Mouse (Mus musculus) adrenal gland, postnatal 14 days (tissue): ENCODE results near the gene Maml3. TPM values are rescaled to one million over a fixed set of nuclear protein-coding genes. Genes with fewer than 3 reads are reported as not detected.

Experiments used
- DNase-seq: peaks from one replicate; pipeline ENCODE4 v3.0.0; 2021; ENCODE audit warnings: mixed read lengths
- total RNA-seq: library from RNA; stranded (reverse); gene quantifications from 2 replicates; pipeline ENCODE4 v1.2.3, GENCODE M21; 2021

The Maml3 gene
- total RNA-seq, 1 experiment from 2014 or later = 10.2 TPM

DNA sequence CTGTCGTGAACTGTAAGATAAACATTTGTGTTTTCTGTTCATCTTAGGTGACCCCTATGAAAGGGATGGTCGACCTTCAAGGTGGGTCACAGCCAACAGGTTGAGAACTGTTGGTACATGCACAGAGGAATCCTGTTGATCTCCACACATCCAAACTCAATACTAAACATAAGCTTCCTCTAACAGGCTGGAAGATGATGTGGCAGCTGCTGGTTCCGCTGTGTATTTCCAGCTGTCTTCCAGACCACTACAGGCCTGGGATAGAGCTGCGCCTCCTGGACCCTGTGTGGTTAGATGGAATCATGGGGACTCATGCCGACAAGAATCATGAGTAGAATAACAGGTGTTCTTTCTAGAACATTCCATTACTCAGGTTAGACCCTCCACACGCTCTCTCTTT is 101.2 kb downstream of the Maml3 start:
- no peak for DNase-seq

DNA sequence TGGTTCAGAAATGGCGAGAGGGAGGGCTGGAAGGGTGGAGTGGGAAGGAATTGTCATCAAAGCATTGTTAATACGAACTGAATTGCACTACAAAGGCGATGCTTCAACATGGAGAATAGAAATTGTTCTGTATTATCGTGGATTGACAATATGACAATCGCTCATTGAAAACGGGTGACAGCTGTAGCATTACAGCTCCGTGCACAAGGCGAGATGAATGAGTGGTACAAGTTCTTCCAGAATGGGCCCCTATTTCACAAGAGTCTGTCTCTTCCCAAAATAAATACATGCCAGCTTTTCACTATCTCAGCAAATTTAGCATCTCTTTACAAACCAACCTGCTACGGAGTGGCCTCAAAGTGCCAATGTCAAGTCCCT is 103.4 kb downstream of the Maml3 start:
- no peak for DNase-seq

DNA sequence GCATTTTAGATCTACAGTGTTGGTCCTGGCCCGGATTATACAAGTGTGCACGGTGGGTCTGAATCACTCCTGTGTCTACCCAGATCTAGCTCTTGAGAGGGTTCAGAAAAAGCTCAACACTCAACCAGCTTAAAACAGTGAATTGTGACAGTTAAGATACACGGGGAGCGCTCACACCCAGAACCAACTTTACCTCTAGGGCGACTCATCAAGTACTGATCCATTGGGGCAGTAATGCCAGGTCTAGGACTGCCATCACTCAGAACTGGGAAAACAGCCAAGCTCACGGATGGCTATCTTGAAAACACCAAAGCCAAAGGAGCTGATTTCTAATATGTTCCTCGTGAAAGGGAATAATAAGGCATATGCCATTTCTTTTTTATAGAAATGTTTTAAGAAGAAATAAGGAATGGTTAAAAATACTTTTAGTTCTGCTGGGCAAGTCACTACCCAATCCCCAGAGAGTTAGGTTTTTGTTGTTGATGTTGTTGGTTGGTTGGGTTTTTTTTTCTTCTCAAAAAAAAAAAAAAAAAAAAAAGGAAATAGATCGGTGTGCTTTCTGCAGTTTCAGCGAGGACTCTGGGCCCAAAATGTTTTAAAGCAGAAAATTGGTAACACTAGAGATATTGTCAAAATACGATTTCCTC is 103.9 kb downstream of the Maml3 start:
- DNase-seq = no peak

DNA sequence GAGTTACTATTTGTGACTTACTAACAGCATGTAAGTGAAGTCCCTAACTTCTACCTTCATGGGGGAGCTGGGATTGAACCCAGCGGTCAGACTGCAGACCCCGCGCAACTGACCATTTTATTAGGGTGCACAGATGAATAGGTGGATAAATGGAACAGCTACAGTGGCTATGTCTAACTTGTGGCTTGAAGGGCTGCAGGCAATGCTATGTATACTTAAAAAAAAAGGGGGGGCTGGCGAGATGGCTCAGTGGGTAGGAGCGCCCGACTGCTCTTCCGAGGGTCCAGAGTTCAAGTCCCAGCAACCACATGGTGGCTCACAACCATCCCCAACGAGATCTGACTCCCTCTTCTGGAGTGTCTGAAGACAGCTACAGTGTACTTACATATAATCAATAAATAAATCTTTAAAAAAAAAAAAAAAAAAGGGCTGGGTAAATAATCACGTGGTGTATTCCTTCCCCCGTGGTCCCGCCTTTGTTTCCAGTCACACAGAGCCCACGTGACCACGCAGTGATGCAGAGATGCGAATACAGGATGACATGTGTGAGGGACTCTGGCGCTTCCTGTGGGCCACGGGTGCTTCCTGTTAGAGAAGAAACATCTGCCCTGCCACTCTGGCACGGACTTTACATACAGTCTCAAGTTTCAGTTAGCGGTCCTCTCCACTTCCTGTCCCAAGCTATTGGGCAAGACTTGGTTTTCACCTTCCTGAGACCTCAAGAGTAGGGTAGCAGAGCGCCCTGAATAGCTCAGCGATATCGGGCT is 105.0 kb downstream of the Maml3 start:
- DNase-seq = peak; percentile 71

DNA sequence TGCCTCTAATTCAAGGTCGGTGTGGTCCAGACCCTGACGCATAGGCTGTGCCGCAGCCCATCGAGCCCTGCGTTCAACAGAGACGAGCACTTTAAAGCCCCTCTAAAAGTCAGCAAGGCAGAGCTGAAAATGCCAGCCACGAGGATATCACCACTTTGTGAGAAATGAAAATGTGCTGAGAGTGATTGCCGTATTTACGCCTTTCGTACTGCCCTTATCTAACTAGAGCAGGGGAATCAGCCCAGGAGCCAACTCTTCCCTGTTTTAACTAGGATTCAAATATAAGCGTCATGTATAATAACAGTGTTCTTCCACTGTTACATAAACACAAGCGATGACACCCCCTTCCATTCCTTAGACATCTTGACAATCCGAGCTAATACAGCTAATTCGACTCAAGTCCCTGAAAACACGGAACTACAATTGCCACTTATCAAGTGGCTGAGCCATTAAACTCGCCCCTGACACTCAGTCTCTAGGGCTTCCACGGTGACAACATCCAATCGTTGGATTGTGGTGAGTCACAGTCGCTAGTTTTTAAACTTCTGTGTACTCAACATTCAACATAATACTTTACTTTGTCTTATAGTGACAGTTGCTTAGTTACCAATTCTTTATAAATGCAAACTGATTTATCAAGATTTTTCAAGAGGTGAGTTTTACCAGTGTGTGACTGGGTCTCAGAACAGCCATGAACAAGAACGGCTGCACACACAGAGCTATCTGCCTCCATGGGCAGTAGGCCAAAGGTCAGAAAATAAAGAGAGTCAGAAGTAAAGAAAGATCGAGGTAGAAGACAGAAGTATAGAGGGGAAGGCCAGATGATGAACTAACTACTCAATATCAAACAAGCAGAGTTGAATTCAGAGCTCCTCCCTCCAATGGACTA is 106.1 kb downstream of the Maml3 start:
- peak; percentile 28 for DNase-seq

DNA sequence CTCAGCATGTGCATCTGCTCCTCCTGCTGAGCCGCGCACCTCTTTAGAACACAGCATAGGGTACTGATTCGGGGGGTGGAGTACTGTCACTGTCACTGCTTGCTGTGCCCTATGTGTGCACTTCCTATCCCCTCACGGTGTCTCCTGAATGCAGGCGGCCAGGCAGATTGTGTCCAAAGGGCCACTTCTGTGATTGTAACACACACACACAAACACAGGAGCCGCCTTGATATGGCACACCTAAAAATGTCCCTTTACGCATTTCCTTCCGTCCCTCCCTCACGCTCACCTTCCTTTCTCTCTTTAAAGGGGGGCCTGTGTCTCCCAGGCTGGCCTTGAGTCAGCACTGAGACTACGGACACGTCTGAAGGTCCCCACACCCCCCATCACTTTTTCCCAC is 107.3 kb downstream of the Maml3 start:
- DNase-seq = no peak

DNA sequence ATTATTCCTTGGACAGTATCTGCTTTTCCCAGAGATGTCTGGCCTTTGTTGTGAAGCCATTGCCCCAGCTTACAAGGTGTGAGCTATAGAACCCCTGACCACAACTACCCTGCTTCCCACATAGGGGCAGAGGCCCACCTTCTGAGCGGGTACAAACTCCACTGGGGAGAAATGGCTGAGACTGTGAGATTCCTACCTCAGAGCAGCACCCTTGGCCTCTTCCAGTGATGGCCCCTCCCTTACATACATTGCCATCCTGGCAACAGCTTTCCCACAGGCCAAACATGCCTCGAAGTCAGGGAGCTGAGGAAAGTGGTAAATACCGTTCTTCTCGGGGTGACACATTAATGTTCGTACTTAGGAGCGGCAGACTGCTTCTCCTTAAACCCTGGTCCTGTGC is 118.4 kb downstream of the Maml3 start:
- no peak for DNase-seq

DNA sequence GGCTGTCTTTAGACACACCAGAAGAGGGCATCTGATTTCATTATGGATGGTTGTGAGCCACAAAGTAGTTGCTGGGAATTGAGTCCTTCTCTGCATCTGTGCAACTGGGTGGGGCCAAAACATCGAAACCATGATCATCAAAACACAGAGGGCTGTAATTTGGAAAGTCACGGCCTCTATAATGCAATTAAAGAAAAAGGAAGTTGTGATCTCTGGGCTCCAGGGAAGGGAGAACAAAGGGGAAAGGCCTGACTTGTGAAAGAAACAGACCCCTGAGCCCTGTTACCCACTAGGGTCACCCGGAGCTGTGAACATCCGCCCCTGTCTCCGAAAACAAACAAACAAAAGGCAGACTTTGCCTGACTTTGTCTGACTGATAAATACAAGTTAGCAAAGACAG is 123.4 kb downstream of the Maml3 start:
- no peak for DNase-seq

DNA sequence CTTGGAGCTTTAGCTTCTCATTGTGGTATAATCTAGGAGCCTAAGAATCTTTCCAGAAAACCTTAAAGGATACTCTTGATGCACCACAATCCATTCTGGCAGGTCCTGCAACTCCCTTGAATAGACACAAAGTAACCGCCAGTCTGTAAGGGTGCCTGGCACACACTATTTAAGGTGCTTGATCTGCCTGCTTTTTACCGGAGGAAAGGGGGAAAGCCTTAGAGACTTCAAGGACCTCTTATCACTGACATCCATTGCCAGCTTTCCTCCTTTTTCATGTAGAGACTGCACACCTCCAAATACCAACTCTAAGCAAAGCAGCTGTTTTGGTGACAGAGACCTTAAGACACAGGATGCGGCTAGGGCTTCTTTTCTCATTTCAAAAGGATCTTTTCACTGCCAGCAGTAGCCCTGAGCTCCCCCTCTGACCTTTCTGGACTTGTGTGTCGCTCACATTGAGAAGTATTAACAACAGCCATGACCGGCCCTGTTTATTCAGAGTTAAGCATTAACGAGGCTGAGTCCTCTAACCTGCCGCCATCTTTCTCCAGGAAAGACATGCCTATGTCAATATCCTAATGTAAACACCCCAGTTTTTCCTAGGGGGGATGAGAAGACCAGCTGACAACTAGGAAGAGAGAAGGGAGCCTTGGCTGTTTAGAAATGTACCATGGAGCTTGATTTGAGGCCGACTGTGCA is 127.1 kb downstream of the Maml3 start:
- DNase-seq = no peak

DNA sequence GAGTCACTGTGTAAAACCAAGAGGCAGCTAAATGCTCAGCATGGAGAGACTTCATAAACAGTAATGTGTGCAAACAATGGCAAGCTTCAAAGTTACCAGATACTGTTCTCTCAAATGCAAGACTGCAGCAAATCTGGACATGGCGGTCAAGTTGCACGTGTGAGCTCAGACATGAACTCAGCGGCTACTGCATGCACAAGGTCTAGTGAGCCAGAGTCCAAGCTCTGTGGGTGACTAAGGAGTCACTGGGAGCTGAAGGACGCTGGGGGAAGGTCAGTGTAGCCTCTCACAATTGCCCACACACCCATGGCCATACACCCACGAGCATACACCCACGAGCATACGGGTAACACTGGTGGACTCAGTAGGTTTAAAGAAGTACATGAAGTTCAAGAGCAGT is 130.3 kb downstream of the Maml3 start:
- peak; percentile 58 for DNase-seq

DNA sequence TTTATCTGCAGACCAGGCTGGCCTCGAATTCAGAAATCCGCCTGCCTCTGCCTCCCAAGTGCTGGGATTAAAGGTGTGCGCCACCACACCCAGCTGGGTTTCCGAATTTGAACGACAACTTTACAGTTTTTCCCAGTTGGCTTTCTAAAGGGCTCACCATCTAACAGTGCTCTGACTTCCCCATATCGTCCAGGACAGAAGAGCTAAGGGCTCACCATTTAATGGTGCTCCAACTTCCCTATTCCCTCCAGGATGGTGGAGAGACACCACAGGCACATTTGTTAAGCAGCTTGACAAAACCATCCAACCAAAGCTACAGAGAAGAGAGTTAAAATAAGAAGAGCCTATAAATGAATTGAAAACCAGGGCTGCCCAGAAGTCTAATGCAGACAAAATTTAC is 130.7 kb downstream of the Maml3 start:
- no peak for DNase-seq

DNA sequence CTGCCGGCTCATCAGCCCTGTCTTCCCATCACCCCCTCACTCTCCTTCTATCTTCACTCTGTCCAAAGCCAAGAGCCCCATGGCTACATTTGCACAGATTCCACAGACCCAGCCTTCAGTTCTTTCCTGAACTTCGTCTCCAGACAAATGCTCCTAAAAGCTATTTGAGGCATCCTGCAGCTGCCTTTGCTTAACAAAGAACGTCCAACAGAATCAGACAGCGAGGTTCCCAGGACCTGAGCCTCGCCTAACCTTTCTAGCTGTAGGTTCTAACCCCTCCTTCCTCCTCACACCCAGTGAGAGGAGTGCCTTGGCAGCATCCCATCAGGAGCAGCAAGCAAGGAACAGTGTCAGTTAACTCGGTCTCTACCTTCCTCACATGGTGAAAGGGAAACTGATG is 132.3 kb downstream of the Maml3 start:
- no peak for DNase-seq

DNA sequence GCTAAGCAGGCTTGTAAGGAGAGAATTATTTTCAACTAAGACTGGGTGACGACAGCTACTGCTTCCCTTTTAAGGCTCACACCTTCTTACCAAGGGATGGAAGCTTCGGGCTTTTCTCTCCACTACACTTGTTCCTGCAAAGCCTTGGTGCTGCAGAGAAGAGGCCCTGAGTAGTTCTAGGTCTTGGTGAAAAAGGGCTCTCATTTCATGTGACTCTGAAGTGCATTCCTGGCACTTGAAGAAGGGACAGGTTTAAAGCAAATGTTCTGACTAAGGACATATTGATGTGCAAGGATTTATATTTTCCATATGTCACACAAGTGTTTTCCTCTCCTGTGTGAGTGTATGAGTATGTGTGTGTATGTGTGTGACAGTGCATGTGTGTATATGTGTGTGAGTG is 134.4 kb downstream of the Maml3 start:
- DNase-seq = no peak

DNA sequence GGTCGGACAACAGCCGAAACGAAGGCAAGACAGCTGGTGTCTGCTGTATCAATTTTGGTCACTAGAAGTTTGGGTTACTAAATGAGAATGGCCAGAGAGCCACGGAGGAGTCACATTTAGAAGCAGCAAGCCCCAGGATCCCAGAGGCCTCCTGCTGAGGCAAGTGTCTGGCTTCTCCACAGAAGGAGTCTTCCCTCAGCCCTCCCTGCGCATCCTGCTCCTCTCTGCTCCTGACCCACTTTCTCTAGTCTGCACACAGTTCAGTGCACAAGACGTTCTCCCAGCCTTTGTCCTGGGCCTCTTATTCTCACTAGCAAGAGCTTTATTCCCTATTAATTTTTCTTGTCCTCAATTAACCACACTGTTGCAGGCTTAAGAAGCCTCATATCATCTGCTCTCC is 135.4 kb downstream of the Maml3 start:
- no peak for DNase-seq

DNA sequence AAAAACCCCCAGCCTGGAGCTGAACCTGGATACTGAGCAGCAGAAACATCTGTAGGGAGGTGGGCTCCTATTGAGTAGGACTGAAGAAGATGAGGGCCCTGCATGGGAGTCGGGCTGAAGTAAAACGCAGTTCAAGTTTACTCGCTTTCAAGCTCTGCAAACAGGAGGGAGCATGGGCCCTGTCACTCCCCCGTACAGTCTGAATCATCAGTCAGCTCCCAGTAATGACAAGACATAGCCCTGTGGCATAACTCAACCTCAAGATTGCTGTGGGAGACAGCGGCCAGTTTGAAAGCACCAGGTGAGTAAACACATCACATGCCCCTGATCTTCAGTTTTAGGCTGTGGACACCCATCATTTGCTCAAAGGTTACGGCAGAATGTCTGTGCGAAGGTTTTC is 139.0 kb downstream of the Maml3 start:
- peak; percentile 30 for DNase-seq

DNA sequence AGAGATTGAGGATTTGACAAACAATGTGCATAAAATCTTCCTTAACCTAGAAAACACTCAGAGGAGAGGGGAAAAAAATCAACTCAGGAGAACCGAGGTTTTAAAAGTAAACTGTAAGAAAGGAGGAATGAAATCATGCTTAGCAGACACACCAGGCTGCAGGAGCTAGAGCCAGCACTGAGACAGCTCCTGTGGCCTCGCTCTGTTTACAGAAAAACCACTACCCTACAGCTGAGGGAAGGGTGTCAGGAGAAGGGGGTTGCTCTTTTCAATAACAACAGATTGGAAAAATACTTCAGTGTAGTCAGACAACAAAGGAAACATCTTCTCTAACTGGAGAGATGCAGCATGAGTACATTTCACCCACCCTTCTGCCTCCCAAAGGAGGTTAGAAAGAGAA is 139.4 kb downstream of the Maml3 start:
- DNase-seq = no peak

DNA sequence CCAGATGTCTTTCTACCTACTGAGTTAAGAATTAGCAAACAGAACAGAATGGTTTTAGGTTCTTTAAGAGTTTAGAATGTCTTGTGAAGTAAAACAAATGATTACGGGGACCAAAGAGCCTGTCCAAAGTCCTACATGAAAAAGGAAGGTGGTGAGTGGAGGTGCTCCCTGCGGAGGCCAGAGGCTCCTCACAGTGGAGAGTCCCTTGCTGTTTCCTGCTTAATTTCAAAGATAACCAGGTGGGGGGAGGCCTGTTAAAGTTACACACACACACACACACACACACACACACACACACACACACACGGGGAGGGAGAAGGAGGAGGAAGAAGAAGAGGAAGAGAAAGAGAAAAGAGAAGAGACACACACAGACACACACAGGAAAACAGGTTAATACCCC is 139.9 kb downstream of the Maml3 start:
- DNase-seq = no peak

DNA sequence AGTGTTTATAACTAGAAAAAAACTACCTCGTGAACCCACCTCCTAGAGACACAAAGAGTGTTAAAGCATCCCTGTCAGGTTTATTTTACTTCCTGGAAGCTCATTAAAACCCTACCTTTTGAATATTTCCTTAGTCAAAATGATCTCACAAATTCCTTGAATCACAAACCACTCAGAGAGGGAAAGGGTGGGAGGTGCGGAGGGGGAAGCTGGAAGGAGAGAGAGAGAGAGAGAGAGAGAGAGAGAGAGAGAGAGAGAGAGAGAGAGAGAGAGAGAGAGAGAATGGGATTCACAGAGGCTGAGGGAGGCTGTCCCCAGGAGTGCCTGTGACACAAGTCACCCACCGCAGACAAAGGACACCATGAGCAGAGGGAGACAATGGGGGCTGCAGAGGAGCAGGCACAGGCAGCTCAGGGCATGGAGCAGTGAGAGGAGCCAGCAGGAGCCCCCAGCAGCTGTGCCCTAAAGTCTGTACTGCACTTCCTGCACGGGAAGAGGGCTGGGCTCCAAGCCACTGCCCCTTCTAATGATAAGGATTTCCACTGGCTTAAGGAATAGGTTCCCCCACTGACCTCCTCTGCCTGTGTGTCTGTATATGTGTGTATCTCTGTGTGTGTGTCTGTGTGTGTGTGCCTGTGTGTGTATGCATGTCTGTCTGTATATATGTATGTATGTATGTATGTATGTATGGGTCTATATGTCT is 140.8 kb downstream of the Maml3 start:
- DNase-seq = no peak

DNA sequence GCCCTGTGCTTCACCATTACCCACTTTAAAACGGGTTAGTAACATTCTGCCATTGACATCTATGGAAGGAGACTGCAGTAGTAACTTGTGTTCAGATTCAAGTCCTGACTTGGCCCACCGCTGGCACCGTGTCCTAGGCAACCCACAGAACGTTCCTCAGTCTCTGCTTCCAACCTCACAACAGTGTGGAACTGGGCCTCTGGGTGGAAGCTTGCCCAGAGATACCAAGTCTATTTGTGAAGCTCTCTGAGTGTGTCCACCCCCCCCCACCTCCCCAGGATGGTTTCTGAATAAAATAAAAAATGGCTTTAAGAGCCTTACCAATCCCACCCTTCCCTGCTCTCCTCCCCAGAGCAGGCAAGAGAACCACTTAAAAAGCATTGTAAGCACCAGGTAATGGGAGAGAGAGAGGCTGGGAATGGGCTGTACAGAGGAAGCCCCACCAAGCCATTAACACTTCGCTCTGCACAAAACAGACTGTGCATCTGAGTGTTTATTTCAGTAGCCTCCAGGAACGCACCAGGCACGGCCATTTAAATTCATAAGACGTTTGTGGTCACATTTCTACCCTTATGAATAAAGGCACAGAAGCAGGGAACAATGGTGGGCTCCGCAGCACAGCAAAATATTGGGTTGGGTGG is 141.6 kb downstream of the Maml3 start:
- no peak for DNase-seq

DNA sequence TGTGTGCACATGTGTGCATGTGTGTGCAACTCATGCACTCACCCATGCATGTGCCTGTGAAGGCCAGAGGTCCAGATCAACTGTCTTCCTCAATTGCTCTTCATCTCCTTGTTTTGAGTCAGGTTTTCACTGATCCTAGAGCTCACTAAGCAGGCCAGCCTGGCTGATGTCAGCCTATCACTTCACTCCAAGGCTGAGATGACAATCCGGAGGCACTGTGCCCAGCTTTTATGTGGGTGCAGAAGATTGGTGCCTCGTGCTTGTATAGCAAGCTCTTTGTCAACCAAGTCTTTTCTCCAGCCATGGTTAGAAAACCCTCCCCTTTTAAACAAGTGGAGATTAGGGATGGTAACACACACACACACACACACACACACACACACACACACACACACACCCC is 146.1 kb downstream of the Maml3 start:
- DNase-seq = peak; percentile 46

DNA sequence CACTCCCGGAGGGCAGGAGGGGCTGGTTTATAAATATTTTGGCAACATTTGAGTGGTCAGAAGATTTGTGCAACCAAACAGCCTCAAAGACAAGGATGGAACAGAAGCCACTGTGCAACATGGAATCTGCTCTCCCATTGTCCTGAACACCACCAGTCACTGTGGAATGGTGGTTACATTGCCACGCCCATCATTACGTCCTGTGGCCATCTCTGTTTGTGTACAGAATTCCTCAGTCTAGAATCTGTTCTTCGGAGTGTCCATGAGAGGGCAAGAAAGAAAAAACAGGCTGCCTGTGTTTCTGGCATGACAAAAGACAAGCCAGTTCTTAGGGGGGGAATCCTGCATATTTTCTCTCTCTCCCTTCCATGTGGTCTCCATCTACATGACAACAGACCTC is 150.4 kb downstream of the Maml3 start:
- DNase-seq = no peak
